Mouse (Mus musculus) E14TG2a.4 (cell line): Measurements from ENCODE around the gene Apoh.

ENCODE experiments used
- CTCF ChIP-seq: conservative IDR thresholded peaks from 2 replicates; pipeline ENCODE4 v1.5.1; 2014; ENCODE audit warnings: low read length
- NANOG ChIP-seq: IDR thresholded peaks from 2 replicates; pipeline ENCODE4 v1.6.1; 2014; ENCODE audit warnings: borderline replicate concordance, low read length, mixed read lengths

DNA sequence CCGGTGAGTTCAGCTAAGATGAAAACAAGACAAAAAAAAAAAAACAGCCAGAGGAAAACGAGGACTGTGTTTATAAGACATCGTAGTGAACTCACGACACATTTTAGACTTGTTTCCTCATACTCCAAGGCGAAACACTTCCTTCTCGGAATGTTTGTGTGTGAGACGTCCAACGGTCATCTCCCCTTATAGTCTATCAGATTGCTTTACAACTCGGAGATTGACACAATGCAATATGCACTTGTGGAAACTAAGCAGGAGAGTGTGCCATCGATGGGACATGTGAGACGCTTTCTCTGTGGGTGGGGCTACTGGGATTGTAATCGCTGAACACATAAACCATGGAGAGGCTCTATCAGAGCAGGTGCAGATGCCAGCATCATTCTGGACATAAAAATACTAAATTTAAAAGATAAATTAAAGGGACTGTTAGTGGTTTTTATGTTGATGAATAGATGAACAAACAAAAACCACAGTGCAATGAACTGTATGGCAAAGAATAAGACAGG lies 48.8 kb upstream of the Apoh start:
- TF ChIP-seq CTCF (no peak), NANOG (no peak)
